Mouse (Mus musculus) CH12F3 (cell line): ENCODE results near the gene Olfr507.
"Not testable (repeated sequence)": the region's sequence is repeated elsewhere in the genome, so short reads cannot be mapped to it uniquely, and the experiment has no call there.

Experiments
- in situ Hi-C: fragments of 300-500 bp; cut with MboI; formaldehyde crosslinking; loops from 2 replicates; pipeline ENCODE4 v1.14.3; 2020; ENCODE audit warnings: low sequenced_read_pairs

Olfr507 gene

DNA sequence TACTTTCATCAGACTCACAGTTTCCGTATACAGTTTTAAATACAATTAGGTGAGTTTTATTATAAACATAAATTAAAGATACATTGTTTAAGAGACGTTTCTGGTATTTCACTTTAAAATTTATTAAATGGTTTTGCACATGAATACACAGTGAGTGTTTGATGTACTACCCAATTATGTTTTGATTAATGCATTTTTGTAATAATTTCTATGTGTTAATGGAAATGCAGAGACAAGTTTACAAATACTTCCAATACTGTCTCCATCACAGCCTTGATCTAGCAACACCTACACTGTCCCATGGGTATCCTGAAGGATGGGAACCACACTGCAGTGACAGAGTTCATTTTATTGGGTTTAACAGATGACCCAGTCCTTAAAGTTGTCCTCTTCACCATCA is at the start of gene Olfr507:
Olfr507 (plus strand) TSS at position 301 of the 400 bp plus-strand sequence.
- in situ Hi-C loops: no loop called here

DNA sequence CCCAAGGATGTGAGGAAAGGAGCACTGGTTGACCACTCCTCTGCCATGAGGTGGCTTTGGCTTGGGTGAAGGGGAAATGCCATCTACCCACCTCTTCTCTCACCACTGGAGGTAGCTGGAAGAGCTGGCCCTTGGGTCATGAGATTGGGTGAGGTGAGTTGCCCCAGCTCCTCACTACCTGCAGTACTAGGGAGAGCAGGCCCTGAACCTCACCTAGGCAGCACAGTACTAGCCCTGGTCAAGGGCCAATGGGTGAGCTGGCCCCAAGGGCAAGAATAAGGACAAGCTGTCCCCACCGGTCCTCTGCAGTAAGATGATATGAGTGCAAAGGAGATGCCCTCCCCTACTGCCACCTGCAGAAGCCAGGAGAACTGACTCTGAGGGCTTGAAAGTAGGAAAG is 31.8 kb upstream of the Olfr507 start:
- in situ Hi-C loops: no loop called here

DNA sequence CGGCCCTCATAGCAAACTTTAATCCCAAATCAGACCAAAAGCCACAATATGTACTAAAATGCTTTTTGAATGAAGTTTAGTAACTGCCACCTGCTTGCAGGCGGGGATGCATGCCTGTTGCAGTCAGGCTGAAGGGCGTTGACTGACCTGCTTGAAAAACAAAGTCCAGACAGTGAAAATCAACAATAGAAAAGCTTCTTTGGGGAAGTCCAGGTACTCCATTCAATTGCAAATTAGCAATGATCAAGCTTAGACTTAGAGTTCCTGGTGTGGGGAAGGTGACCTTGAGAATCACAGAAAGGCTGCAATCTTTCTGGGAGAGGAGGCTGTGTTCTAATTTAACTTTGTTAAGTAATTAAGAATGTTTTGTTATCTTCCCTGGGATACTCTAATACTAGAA is 19.7 kb upstream of the Olfr507 start:
- in situ Hi-C loops: not testable (repeated sequence)

DNA sequence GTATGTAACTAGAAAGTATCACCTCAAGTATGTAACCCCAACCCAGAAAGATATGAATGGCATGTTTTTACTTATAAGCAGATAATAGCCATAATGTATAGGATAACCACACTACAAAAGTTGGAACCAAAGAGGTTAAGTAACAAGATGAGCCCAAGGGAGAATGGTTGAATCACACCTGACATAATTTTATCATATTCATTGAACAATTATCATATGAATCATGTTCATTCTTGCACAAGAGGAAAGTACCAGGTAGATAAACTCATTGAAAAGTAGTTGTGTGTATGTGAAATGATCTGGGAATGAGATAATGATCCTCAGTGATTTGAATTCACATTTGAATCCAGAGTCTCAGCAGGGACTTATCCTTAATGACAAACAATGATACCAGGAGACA is 11.1 kb upstream of the Olfr507 start, which contains the start of gene Olfr506:
Olfr506 (plus strand) TSS at position 301 of the 400 bp plus-strand sequence.
- in situ Hi-C loops: no loop called here

DNA sequence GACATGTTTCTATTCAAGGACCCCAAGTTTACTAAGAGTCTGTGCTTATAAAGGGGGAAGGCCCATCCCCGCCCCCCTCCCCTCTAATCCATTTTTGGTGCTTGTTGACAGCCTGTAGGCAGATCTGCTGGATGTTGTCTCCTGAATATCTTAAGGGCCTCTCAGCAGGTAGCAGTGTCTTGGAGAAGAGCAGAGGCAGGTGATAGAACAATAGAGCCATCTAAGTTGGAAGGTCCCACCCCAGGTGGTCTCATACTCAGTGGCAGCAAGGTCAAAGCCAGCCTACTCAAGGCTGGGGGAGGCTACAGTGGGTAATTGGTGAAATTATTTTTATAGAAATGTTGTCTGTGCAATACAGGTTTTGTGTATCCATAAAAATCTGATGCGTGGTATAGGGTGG is 7.5 kb upstream of the Olfr507 start:
- in situ Hi-C loops: no loop called here

DNA sequence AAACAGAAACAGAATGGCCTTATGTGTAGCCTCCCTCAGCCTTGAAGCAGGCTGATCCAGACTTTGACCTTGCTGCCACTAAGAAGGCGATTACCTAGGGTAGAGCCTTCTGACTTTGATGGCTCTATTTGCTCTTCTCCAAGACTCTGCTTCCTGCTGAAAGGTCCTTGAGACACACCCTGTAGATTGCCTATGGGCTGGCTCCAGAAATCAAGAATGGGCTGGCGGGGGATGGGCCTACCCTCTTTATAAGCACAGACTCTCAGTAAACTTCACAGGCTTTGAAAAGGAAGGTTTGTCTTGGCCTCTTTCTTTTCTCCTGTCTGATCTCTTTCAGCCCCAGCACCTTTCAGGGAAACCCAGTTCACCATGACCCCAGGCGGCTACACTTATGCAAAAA is 4.8 kb upstream of the Olfr507 start:
- in situ Hi-C loops: not testable (repeated sequence)

DNA sequence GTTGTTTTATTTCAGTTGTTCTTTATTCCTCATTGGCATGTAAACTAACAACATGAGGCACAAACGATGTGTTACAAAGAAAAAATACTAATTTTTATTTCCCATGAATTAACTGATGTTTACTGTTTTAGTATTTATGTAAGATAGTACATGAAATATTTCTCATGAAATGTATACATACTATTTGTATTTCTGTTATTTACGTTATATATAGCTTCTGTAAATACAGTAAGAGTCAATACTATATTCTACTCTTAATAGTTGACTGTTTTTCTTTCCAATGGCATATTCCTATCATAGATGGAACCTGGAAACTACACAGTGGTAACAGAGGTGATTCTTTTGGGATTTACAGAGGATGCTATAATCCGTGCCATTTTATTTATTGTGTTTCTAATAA is 8.1 kb downstream of the Olfr507 start, which contains the start of gene Olfr508:
Olfr508 (plus strand) TSS at position 301 of the 400 bp plus-strand sequence.
- in situ Hi-C loops: no loop called here

DNA sequence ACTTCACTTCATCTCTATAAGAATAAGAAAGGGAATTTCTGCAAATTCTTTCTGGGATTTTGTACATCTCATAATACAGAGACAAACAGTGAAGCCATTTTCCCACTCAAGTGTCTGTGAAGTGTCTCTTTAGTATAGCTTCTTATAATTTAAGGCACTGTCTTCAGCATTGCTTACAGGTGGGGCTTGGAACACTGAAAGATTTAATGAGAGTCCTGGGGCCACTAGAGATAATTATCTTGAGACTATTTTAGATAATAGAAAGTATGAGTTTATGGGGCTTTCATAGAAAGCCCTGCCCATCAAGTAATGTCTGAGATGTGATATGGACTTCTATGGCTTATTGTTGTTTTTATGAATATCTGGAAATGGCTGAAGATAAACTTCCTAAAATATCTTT is 30.2 kb downstream of the Olfr507 start, which contains the start of gene Olfr509:
Olfr509 (minus strand) TSS at position 101 of the 400 bp plus-strand sequence.
- in situ Hi-C loops: no loop called here

DNA sequence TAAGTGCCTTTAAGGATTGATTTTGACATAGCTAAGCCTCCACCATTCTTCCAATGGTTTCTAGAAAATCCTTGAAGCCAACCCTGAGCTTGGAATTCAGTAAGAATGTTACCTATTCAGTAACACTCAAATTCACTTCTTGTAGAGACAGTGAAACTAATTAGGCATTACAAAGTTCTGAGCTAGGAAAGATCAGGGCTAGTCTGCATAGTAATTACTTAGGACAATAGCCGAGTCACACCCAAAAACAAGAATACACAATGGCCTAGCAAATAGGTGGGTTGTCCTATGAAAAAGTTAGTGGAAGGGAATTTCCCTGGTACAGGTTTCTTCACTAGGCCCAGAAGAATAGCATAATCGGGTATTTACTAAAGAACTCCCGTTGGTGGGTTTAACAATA is 40.8 kb downstream of the Olfr507 start:
- in situ Hi-C loops: no loop called here

DNA sequence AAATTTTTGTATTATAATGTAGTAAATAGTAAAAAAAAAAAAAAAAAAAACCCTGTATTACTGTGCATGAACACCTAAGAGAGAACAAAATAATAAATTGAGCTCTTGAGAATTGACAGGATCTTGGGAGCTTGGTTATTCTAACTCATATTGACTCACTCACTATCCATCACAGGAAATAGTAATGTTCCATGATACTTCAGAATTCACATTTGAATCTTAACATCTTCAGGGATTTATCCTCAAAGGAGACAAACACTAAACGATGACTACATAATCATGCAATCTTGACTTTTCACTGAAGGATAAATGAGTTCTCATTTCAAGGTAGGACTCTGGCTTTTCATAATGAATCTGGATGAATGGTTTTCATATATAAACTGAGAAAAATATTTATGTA is 44.5 kb downstream of the Olfr507 start, which contains the start of gene Olfr510:
Olfr510 (plus strand) TSS at position 301 of the 400 bp plus-strand sequence.
- in situ Hi-C loops: no loop called here

DNA sequence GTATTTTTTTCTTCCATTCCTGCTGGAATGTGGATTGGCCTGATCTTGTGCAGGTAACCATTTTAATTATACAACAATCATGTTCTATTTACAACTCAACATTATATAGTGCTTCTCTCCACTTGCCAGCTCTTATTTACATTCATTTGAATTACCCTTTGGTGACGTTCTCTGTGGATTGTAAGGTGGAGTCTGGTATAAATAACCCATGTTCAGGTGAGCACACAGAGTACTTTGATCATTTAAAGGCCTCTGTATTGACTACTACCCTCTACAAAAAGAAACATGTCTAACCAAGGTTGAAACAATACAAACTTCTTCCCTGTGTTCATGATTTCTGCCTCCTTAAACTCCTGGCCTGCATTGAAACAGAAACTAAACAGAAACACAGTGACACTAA is 49.4 kb downstream of the Olfr507 start:
- in situ Hi-C loops: no loop called here
